Mouse (Mus musculus) intestine, embryonic 16.5 days (tissue): ENCODE data around the gene Psma7. TPM values are rescaled to one million over a fixed set of nuclear protein-coding genes. Genes with fewer than 3 reads are reported as not detected.
A peak's percentile ranks its signal among the peaks of the same experiment; 100 is the strongest.

Experiments used
- ATAC-seq: fragments of 200-750 bp; cut with Nextera tagmentation; 2 replicates; pipeline ENCODE4 v1.8.0; 2017; ENCODE audit warnings: moderate TSS enrichment, moderate library complexity
- H3K27ac ChIP-seq: fragments of 300-500 bp; sonication (generic); 2 replicates; pipeline ENCODE4 v1.5.1; 2014; ENCODE audit warnings: mild to moderate bottlenecking, low read length
- H3K27me3 ChIP-seq: fragments of 300-500 bp; sonication (generic); replicated peaks from 2 replicates; pipeline ENCODE4 v1.6.1; 2014; ENCODE audit warnings: low read length, control low read depth, mixed read lengths; ENCODE audit not compliant: control insufficient read depth, insufficient read depth
- H3K36me3 ChIP-seq: fragments of 300-500 bp; sonication (generic); 2 replicates; pipeline ENCODE4 v1.6.1; 2014; ENCODE audit warnings: low read length, control low read depth; ENCODE audit not compliant: control insufficient read depth, insufficient read depth
- H3K4me1 ChIP-seq: fragments of 300-500 bp; sonication (generic); 2 replicates; pipeline ENCODE4 v1.6.1; 2014; ENCODE audit warnings: low read length, control low read depth, mixed read lengths; ENCODE audit not compliant: control insufficient read depth, insufficient read depth
- H3K4me2 ChIP-seq: fragments of 300-500 bp; sonication (generic); 2 replicates; pipeline ENCODE4 v1.6.1; 2014; ENCODE audit warnings: low read depth, low read length, control low read depth
- H3K4me3 ChIP-seq: fragments of 300-500 bp; sonication (generic); 2 replicates; pipeline ENCODE4 v1.5.1; 2014; ENCODE audit warnings: mild to moderate bottlenecking, low read length
- H3K9ac ChIP-seq: fragments of 300-500 bp; sonication (generic); 2 replicates; pipeline ENCODE4 v1.6.1; 2014; ENCODE audit warnings: low read depth, low read length
- H3K9me3 ChIP-seq: fragments of 300-500 bp; sonication (generic); 2 replicates; pipeline ENCODE4 v1.6.1; 2016; ENCODE audit warnings: low read length, control low read depth; ENCODE audit not compliant: control insufficient read depth
- WGBS: fragments of 180-500 bp; shearing (Covaris S2); extraction: QIAGEN DNeasy Blood & Tissue Kit; methylation state at CpG from one replicate; pipeline ENCODE4 v1.1.7; 2014; 5-methylcytosine and 5-hydroxymethylcytosine counted together
- polyA plus RNA-seq: library from polyadenylated mRNA; unstranded; fragments of >200 nt; fragmentation: Nextera tagmentation; extraction: Ambion mirVana; gene quantifications from 2 replicates; pipeline ENCODE4 v1.2.1, GENCODE M21; 2015

The Psma7 gene
- polyA plus RNA-seq, 1 experiment from 2014 or later, result 554 TPM

DNA sequence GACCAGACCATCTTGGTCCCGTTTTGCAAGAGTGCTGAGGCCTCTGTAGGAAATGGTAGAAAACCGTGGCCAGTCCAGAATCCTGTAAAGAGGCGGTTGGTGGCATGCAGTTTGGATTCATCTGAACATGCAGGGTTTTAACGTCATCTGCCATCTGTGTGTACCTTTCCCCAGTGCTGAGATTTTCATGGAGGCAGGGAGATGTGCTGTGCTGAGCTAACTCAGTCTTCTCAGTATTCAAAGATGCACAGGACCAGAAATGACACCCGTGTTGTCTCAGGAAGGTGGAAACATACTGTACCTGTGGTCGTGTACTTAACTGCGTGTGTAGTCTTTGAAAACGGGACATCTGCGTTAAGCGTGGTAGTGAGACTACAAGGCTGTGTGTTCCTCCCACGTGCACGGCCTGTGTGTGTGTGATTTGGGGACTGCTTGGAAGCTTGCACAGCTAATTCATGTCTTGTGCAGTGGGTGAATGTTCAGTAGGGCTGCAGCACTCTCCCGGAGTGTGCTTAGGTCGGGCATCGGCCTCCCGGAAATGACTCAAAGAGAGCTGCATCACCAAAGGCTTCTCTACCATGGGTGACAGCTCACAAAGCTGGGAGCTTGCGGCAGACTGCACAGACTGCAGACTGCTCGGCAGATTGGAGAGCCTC, 5.9 kb upstream of the Psma7 start:
- H3K27ac ChIP-seq, result no peak overlapping the region
- 0 out of 2 replicates have a peak, but pooled peaks cover 10% of the 10 kb centered on the region for H3K4me1 ChIP-seq
- 95% methylated on average over 18 of the region's 18 CpGs for WGBS
- no peaks in the 10 kb centered on the region for H3K9me3 ChIP-seq
- H3K36me3 ChIP-seq, result peaks cover 3% of the 10 kb centered on the region; the same call in 1 of the 2 replicates
- H3K27me3 ChIP-seq, result no peaks in the 10 kb centered on the region
- no peak overlapping the region for H3K4me3 ChIP-seq
- ATAC-seq, result no peak
- H3K4me2 ChIP-seq, result no peak overlapping the region
- H3K9ac ChIP-seq, result no peak overlapping the region

DNA sequence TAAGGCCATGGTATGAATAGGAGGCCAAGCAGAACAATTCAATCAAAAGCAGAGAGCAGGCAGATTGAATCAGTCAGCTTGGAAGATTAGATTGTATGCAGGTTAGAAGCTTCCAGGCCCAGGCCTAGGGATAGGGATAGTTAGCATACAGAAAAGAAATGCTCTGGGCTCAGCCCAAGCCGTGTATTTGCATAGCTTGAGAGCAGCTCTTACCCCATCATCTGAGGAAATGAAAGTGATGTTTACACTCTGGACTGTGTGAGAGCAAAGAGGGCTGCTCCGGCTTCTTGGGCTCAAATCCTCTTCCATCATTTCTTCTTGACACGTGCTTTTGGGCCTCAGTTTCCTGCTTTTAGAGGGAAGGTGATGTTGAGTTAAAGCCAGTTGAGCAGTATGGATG, 5.3 kb upstream of the Psma7 start:
- H3K27ac ChIP-seq, result no peak overlapping the region
- no peak overlapping the region for H3K4me3 ChIP-seq
- H3K9me3 ChIP-seq, result no peaks in the 10 kb centered on the region
- 87% methylated on average over 3 of the region's 3 CpGs for WGBS
- H3K4me1 ChIP-seq, result 0 out of 2 replicates have a peak, but pooled peaks cover 10% of the 10 kb centered on the region
- no peak overlapping the region for H3K9ac ChIP-seq
- no peak for ATAC-seq
- no peak overlapping the region for H3K4me2 ChIP-seq
- H3K27me3 ChIP-seq, result no peaks in the 10 kb centered on the region
- no peaks in the 10 kb centered on the region for H3K36me3 ChIP-seq

DNA sequence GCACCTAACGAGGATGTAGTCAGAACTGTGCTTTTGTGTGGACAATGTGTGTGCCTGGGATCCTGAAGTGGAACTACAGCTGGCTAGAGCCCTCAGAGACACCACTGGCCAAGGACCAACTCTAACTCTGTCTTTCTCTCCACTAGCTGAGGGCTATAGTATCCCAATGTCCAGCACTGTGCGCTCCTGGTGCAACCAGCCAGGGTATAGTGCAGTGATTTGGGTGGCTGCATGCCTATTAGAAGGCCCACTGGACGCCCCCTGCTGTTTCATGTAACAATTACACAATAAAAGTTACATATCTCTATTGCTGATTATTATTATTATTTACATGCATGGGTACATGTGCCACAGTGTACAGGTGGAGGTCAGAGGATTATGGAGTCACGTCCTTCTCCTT, 3.0 kb upstream of the Psma7 start:
- Histone ChIP-seq H3K27ac (no peak overlapping the region), H3K4me1 (peaks cover 19% of the 10 kb centered on the region), H3K4me3 (no peak overlapping the region), H3K4me2 (no peak overlapping the region), H3K36me3 (no peaks in the 10 kb centered on the region), H3K9ac (no peak overlapping the region), H3K27me3 (no peaks in the 10 kb centered on the region), H3K9me3 (no peaks in the 10 kb centered on the region)
- 47% methylated on average over 4 of the region's 4 CpGs for WGBS
- ATAC-seq, result no peak

DNA sequence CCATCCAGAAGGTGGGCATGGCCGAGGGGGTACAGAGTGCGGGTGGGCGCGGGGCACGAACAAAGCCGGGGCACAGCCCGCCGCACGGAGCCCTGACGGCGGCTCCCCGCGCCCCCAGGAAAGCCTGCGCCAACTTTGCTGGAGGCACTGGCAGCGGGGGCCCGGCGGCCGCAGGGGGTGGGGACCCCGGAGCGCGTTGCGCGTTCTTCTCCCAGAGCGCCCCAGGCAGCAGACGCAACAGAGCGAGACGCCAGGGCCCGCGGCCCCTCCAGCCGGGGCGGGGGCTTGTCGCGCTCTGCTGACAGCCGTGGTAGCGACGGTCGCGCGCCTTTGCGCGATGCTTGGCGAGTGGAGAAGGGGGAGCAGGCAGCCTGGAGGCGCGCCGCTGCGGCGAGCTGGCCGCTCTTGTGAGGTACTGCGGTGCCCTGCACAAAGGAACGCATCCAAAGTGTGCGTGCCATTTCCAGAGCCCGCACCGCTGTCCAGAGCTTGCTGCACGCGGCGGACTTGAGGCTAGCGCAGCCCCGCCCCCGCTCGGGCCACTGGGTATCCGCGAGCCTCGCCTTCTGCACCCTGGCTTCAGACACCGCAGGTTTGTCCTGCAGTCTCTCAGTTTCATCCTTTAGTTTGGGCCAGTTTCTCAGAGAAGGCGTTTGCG, 754 bp upstream of the Psma7 start:
- Histone ChIP-seq H3K4me3 (peak overlapping the region; percentile 99), H3K4me2 (peak overlapping the region; percentile 90), H3K36me3 (peaks cover 10% of the 10 kb centered on the region), H3K27me3 (no peaks in the 10 kb centered on the region), H3K4me1 (peaks cover 21% of the 10 kb centered on the region), H3K9ac (peak overlapping the region; percentile 91), H3K27ac (peak overlapping the region; percentile 82), H3K9me3 (no peaks in the 10 kb centered on the region)
- ATAC-seq, result peak; percentile 39
- WGBS, result under 1% methylated on average over 63 of the region's 66 CpGs

DNA sequence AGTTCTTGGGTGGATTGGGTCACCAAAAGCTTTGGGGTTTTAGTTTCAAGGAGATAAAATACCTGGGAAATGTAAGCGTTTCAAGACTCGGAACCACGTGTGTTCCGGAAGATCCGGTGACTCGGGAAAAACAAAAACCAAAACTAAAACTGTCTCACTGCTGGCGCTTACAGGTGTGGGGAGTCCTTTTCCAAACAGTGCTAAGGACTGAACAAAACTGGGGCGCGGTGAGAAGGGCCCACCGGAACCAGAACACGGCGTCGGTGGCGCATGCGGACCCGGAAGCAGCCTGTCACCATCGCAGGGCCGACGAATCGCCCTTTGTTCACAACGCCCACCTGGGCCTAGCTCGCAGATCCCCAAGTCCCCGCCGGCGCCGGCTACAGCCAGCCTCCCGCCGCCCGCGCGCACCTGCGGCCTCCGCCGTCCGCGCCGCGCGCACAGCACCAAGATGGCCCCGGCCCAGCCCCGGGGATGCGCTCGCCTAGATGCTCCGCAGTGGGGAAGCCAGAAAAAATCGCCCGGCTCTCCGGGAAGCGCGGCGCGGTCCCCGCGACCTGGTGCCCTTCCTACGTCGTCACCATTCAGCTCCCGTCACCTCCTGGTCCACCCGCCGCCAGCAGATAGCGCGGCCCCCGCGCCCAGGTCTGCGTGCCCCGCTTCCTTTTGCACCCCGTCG, 517 bp downstream of the Psma7 start:
- peak overlapping the region; percentile 91 for H3K9ac ChIP-seq
- H3K36me3 ChIP-seq, result peaks cover 20% of the 10 kb centered on the region
- peak overlapping the region; percentile 99 for H3K4me3 ChIP-seq
- peak overlapping the region; percentile 69 for H3K4me2 ChIP-seq
- peak overlapping the region; percentile 84 for H3K27ac ChIP-seq
- peaks cover 21% of the 10 kb centered on the region for H3K4me1 ChIP-seq
- ATAC-seq, result peak; percentile 73
- WGBS, result 1% methylated on average over 66 of the region's 66 CpGs
- H3K27me3 ChIP-seq, result no peaks in the 10 kb centered on the region
- no peaks in the 10 kb centered on the region for H3K9me3 ChIP-seq

DNA sequence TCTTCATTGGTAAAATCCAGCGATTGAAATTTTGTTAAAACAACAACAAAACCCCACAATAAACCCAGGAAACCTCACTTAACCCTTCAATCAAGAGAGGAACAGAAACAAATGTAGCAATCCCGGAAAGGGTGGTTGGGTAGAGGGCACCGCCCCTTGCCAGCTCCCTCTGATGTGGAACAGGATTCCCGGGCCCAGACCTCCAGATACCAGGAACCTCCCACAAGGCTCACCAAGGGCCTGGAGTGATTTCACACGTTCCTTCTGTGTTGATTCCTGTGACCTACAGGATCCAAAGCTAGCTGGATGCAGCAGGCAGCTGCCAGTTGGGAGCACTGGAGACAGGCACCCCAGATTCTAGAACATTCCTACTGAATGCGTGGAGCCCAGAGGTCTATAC, 1.8 kb downstream of the Psma7 start:
- Histone ChIP-seq H3K9ac (peak overlapping the region; percentile 91), H3K4me3 (peak overlapping the region; percentile 99), H3K4me2 (peak overlapping the region; percentile 69; the same call in 1 of the 2 replicates), H3K4me1 (peaks cover 21% of the 10 kb centered on the region), H3K27me3 (no peaks in the 10 kb centered on the region), H3K27ac (no peak overlapping the region), H3K36me3 (peaks cover 24% of the 10 kb centered on the region), H3K9me3 (no peaks in the 10 kb centered on the region)
- 37% methylated on average over 6 of the region's 6 CpGs for WGBS
- no peak for ATAC-seq

DNA sequence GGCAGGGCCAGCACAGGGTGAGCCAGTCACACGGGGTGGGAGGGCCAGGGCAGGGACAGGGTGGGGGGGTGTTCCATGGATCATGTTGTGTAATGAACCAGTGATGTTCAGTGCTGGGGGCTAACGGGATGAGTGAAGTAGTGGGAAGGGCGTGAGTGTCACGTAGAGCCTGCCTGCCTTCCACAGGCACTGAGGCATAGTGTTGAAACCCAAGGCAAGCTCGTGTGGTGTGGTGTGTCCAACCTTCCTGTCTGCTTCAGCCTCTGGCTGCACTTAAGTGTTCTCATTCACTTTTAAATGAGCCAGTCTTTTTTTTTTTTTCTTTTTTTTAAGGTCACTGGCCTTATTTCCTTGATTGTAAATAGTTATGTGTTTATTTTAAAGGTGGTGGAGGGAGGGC, 7.5 kb downstream of the Psma7 start:
- H3K4me1 ChIP-seq, result no peaks in the 10 kb centered on the region
- no peak overlapping the region for H3K4me3 ChIP-seq
- peaks cover 24% of the 10 kb centered on the region for H3K36me3 ChIP-seq
- no peaks in the 10 kb centered on the region for H3K9me3 ChIP-seq
- no peak overlapping the region for H3K27ac ChIP-seq
- ATAC-seq, result no peak
- no peaks in the 10 kb centered on the region for H3K27me3 ChIP-seq
- H3K4me2 ChIP-seq, result no peak overlapping the region
- H3K9ac ChIP-seq, result no peak overlapping the region
- WGBS, result 65% methylated on average over 5 of the region's 5 CpGs

DNA sequence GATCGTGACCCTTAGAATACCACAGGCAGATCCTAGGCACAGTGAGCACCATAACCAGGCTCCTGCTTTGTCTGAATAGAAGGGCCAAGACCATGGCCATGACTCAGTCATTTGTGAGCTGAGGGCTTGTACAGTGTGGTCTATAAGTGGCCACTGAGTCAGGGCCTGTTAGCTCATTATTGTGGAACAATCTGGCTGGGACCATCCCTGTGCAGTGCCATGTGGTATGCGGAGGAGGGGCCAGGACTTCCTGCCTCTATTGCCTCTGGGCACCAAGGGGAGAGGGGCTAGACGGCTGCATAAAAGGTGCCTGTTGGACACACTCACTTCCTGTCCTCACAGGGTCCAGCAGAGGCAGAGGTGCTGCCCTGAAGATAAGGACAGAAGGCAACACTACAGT, 8.3 kb downstream of the Psma7 start:
- H3K9me3 ChIP-seq, result no peaks in the 10 kb centered on the region
- no peak overlapping the region for H3K9ac ChIP-seq
- H3K4me1 ChIP-seq, result no peaks in the 10 kb centered on the region
- H3K27ac ChIP-seq, result no peak overlapping the region
- WGBS, result 66% methylated on average over 3 of the region's 3 CpGs
- no peak overlapping the region for H3K4me2 ChIP-seq
- H3K27me3 ChIP-seq, result no peaks in the 10 kb centered on the region
- H3K4me3 ChIP-seq, result no peak overlapping the region
- no peak for ATAC-seq
- H3K36me3 ChIP-seq, result peaks cover 23% of the 10 kb centered on the region

DNA sequence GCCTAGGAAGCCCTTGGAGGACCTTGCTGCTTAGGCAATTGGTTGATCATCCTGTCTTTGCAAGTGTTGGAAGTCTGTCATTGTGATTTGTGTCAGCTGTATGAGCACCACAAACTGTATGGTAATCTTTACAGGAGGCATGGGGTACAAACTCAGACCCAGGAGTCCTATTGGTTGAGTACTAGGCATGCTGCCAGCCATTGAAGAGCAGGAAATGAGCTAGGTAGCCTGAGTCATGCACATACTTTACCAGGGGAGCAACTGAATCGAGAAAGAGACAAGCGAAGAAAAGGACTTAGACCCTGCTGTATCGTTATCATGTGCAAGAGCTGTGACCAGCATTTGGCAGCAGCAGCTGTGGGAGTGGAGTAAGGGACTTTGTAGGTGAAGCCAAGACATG, 9.3 kb downstream of the Psma7 start:
- WGBS, result 74% methylated on average over 3 of the region's 3 CpGs
- H3K27me3 ChIP-seq, result no peaks in the 10 kb centered on the region
- no peak overlapping the region for H3K4me2 ChIP-seq
- no peak overlapping the region for H3K27ac ChIP-seq
- peaks cover 14% of the 10 kb centered on the region for H3K36me3 ChIP-seq
- ATAC-seq, result 0 out of 2 replicates have a peak, but pooled peaks have one; percentile 17
- no peak overlapping the region for H3K4me3 ChIP-seq
- H3K4me1 ChIP-seq, result no peaks in the 10 kb centered on the region
- H3K9me3 ChIP-seq, result no peaks in the 10 kb centered on the region
- H3K9ac ChIP-seq, result no peak overlapping the region
